Mouse (Mus musculus) large intestine, adult 2 months (tissue): Measurements from ENCODE around the gene Syt1. TPM values are rescaled to one million over a fixed set of nuclear protein-coding genes. Genes with fewer than 3 reads are reported as not detected.

Experiments used
- DNase-seq: peaks from one replicate; pipeline ENCODE4 v3.0.0-alpha.2; 2012; ENCODE audit warnings: low read depth, low spot score
- WGBS: fragments of 180-500 bp; shearing (Covaris S2); methylation state at CpG from one replicate; pipeline ENCODE4 v1.1.7; 2018; 5-methylcytosine and 5-hydroxymethylcytosine counted together
- polyA plus RNA-seq: library from polyadenylated mRNA; depleted of rRNA; stranded (reverse); fragments of >200 nt; gene quantifications from 2 replicates; pipeline ENCODE4 v1.2.3, GENCODE M21; 2012

The Syt1 gene
- polyA plus RNA-seq, 1 experiment, result 0.88 TPM

- DNase-seq, result no peak
- 79% methylated on average over 3 of the region's 3 CpGs for WGBS
These were observed 341.8 kb downstream of the Syt1 start for GRCm38 (mm10) chr10:108668944-108669343.

GRCm38 (mm10) chr10:108660295-108660694 is 350.5 kb downstream of the Syt1 start:
- no peak for DNase-seq
- WGBS, result 66% methylated on average over 3 of the region's 3 CpGs

DNA sequence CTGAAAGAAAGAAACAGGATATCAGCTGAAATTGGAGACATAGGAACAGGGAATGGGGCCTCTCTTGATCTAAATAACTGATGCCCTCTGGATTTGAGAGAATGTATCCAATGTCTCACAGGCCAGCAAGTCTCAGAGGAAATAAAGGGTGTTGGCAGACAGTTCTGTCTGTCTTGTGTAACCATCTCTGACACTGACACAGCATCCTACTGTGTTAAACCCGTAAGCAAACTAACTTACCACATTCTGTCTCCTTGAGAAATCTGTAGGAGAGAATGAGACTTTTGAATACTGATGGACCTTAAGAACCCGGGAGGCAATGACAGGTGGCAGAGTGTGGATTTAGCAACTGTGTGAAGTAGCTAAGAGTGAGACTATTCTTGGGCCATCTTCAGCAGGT is 352.5 kb downstream of the Syt1 start:
- DNase-seq, result no peak
- 75% methylated on average over 2 of the region's 2 CpGs for WGBS

DNA sequence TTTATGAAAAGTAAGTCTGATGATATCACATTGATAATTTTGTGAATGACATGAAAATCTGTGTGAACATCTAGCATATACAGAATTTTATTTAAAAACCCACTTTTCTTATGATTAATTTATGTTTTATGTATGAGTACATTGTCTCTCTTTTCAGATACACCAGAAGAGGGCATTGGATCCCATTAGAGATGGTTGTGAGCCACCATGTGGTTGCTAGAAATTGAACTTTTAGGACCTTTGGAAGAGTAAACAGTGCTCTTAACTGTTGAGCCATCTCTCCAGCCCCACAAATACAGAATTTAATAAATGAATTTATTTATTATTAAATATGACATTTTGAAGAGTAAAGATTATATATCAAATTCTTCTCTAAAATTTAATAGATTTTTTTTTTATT is 353.1 kb downstream of the Syt1 start:
- no peak for DNase-seq

GRCm38 (mm10) chr10:108656898-108657297 is 353.9 kb downstream of the Syt1 start:
- 42% methylated on average over 4 of the region's 4 CpGs for WGBS
- DNase-seq, result no peak

GRCm38 (mm10) chr10:108655074-108655473 is 355.7 kb downstream of the Syt1 start:
- WGBS, result 92% methylated on average over 11 of the region's 11 CpGs
- DNase-seq, result no peak

DNA sequence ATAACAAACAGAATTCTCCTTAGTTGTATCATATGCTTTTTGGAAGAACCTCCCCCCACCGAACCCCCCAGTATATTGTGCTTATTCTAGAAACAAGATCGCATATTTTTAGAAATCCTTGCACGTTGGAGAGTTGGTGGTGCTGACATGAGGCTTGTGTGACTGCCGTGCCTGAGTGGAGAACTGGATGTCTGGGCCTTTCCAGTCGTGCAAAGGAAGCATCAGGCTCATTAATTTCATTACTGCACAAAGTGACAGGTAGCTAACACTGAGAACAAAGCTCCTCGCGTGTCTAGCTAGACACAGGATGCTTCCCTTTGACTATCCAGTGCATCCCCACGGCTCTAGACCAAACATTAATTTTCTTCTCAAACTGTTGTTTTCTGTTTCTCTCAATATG is 358.0 kb downstream of the Syt1 start:
- 68% methylated on average over 8 of the region's 8 CpGs for WGBS
- no peak for DNase-seq

GRCm38 (mm10) chr10:108652066-108652465 is 358.7 kb downstream of the Syt1 start:
- 76% methylated on average over 8 of the region's 8 CpGs for WGBS
- no peak for DNase-seq

DNA sequence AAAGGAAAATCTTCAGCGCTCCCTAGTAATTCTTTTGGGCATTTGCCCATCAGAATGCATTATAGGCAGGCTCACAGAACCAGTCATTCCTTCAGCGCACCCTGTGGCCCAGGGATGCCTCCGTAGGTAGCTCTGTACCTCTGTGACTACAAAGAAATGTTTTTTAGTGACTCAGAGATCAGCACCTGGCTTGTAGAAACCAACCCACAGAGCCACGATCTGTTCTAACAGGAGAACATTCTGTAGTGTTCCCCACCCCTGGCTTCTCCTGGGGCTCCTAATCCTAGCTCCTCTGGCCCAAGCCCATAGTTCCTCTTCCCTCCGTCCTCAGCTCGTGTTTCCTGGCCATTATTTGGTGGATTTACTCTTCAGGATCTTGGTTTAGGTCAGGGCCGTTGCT is 361.6 kb downstream of the Syt1 start:
- 72% methylated on average over 7 of the region's 7 CpGs for WGBS
- no peak for DNase-seq

GRCm38 (mm10) chr10:108643915-108644314 is 366.9 kb downstream of the Syt1 start:
- WGBS, result 62% methylated on average over 5 of the region's 5 CpGs
- no peak for DNase-seq

- 74% methylated on average over 5 of the region's 5 CpGs for WGBS
- DNase-seq, result no peak
These were observed 372.7 kb downstream of the Syt1 start for GRCm38 (mm10) chr10:108638095-108638494.

- no peak for DNase-seq
- 86% methylated on average over 7 of the region's 7 CpGs for WGBS
These were observed 374.7 kb downstream of the Syt1 start for GRCm38 (mm10) chr10:108636086-108636485.

DNA sequence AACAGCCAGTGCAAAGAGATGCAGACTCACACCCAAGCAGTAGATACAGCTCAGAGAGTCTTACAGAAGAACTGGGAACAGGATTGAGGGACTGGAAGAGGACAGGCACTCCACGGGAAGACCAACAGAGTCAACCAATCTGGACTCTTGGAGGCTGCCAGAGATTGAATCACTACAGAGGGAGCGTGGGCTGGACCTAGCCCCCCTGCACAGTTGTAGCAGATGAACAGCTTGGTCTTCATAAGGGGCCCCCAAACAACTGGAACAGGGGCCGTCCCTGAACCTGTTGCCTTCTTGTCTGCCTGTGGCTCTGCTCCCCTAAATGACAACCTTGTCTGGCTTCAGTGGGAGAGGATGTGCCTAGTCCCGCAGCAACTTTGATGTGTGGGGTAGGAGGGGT is 375.2 kb downstream of the Syt1 start:
- no peak for DNase-seq
- WGBS, result 76% methylated on average over 4 of the region's 4 CpGs

GRCm38 (mm10) chr10:108630841-108631240 is 379.9 kb downstream of the Syt1 start:
- no peak for DNase-seq
- 71% methylated on average over 8 of the region's 8 CpGs for WGBS

GRCm38 (mm10) chr10:108626404-108626803 is 384.4 kb downstream of the Syt1 start:
- 12% methylated on average over 3 of the region's 3 CpGs for WGBS
- no peak for DNase-seq

GRCm38 (mm10) chr10:108623002-108623401 is 387.8 kb downstream of the Syt1 start:
- 63% methylated on average over 4 of the region's 4 CpGs for WGBS
- no peak for DNase-seq

GRCm38 (mm10) chr10:108619861-108620260 is 390.9 kb downstream of the Syt1 start:
- DNase-seq, result no peak
- WGBS, result 85% methylated on average over 5 of the region's 5 CpGs

- no peak for DNase-seq
- 77% methylated on average over 5 of the region's 5 CpGs for WGBS
These were observed 391.6 kb downstream of the Syt1 start for GRCm38 (mm10) chr10:108619217-108619616.

- WGBS, result 78% methylated on average over 14 of the region's 14 CpGs
- DNase-seq, result no peak
These were observed 400.6 kb downstream of the Syt1 start for GRCm38 (mm10) chr10:108610057-108610644.

GRCm38 (mm10) chr10:108601672-108602412 is 408.9 kb downstream of the Syt1 start:
- DNase-seq, result no peak
- WGBS, result 77% methylated on average over 8 of the region's 8 CpGs

- no peak for DNase-seq
- 82% methylated on average over 9 of the region's 9 CpGs for WGBS
These were observed 410.1 kb downstream of the Syt1 start for GRCm38 (mm10) chr10:108600693-108601092.
